Mouse (Mus musculus) E14TG2a.4 (cell line): ENCODE data around the gene Erich6.

Experiments
- CTCF ChIP-seq: conservative IDR thresholded peaks from 2 replicates; pipeline ENCODE4 v1.5.1; 2014; ENCODE audit warnings: low read length
- NANOG ChIP-seq: IDR thresholded peaks from 2 replicates; pipeline ENCODE4 v1.6.1; 2014; ENCODE audit warnings: borderline replicate concordance, low read length, mixed read lengths

- TF ChIP-seq CTCF (no peak), NANOG (no peak)
These were observed 59.9 kb downstream of the Erich6 start for GRCm38 (mm10) chr3:58577067-58577503.
